Mouse (Mus musculus): ENCODE results near the gene Otud4. TPM values are rescaled to one million over a fixed set of nuclear protein-coding genes. Genes with fewer than 3 reads are reported as not detected.
"Not testable (repeated sequence)": the region's sequence is repeated elsewhere in the genome, so short reads cannot be mapped to it uniquely, and the experiment has no call there.

Otud4 gene
- polyA plus RNA-seq (2015; fragmentation: Nextera tagmentation; extraction: Ambion mirVana): 11.8 and 14.4 TPM in 2 replicates

DNA sequence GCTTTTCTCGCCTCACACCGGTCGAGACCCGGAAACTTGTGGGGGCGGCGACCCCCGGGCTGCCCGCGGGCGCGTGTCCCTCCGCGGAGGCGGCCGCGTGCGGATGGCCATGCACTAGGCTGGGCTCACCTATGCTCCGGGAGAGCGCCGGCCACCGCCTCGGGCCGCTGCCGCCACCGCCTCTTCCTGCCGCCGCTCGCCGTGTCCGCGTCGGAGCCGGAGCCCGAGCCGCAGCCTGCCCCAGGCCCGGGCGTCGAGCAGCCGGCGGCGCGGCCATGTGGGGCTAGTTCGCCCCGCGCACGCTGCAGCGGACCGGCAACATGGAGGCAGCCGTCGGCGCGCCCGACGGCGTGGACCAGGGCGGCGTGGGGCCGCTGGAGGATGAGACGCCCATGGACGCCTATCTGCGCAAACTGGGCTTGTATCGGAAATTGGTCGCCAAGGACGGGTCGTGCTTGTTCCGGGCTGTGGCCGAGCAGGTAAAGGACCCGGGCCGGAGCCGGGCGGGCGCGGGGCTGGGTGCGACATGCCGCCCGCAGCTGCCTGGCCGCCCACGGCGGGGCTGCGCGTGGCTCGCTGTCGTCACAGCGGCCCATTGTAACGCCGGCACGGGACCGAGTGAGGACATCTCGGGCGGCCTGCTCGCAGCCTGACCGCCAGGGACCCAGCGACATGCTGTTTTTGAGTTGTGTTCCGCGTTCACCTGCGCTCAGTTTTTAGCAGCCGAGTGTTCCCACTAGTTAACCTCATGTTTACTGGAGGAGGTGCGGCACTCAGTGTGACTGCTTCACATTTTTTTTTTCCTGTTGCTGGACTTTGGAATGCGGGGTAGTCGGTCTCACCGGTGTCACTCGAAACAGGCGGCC lies at the start of gene Otud4:
Gene Otud4 (plus strand): TSS at position 33 of the 866 bp plus-strand sequence.
- under 1% methylated on average over 95 of the region's 103 CpGs for WGBS
- H3K9ac ChIP-seq (ENCODE audit: low read length): peak within 1 kb of the TSS; percentile 89
- ATAC-seq (replicated peaks; ENCODE audit: extremely low read depth, insufficient read depth, low FRiP score): peak; percentile 47
- peak within 1 kb of the TSS; percentile 98 for H3K27ac ChIP-seq (ENCODE audit: low read length)
- peaks cover 24% of the 10 kb centered on the region for H3K4me1 ChIP-seq (ENCODE audit: control insufficient read depth, insufficient read depth, low read length)
- H3K4me2 ChIP-seq (ENCODE audit: low read depth, low read length): peak within 1 kb of the TSS; percentile 81
- H3K27me3 ChIP-seq (ENCODE audit: control insufficient read depth, insufficient read depth, low read length): no peaks in the 10 kb centered on the region
- H3K4me3 ChIP-seq (ENCODE audit: low read length): peak within 1 kb of the TSS; percentile 83
- 0 out of 2 replicates have a peak, but pooled peaks cover 2% of the 10 kb centered on the region for H3K9me3 ChIP-seq (replicated peaks; ENCODE audit: control insufficient read depth, low read length)
- no peaks in the 10 kb centered on the region for H3K36me3 ChIP-seq (ENCODE audit: control insufficient read depth, insufficient read depth)

- Histone ChIP-seq H3K27ac (ENCODE audit: low read length) (no peak overlapping the region), H3K4me1 (ENCODE audit: control insufficient read depth, insufficient read depth, low read length) (peaks cover 7% of the 10 kb centered on the region; the same call in 1 of the 2 replicates), H3K27me3 (ENCODE audit: control insufficient read depth, insufficient read depth, low read length) (no peaks in the 10 kb centered on the region), H3K9me3 (replicated peaks; ENCODE audit: control insufficient read depth, low read length) (no peaks in the 10 kb centered on the region), H3K4me3 (ENCODE audit: low read length) (no peak overlapping the region), H3K9ac (ENCODE audit: low read length) (no peak overlapping the region), H3K36me3 (ENCODE audit: control insufficient read depth, insufficient read depth) (no peaks in the 10 kb centered on the region), H3K4me2 (ENCODE audit: low read depth, low read length) (no peak overlapping the region)
- no peak for ATAC-seq (replicated peaks; ENCODE audit: extremely low read depth, insufficient read depth, low FRiP score)
- 82% methylated on average over 1 of the region's 1 CpGs for WGBS
Observed at GRCm38 (mm10) chr8:79600962-79601361, 38.5 kb upstream of the Otud4 start.

- not testable (repeated sequence) for H3K27me3 ChIP-seq (ENCODE audit: control insufficient read depth, insufficient read depth, low read length); H3K4me1 ChIP-seq (ENCODE audit: control insufficient read depth, insufficient read depth, low read length)
Observed at GRCm38 (mm10) chr8:79603204-79603603, 36.2 kb upstream of the Otud4 start.

GRCm38 (mm10) chr8:79606225-79606624 lies 33.2 kb upstream of the Otud4 start:
- H3K4me1 ChIP-seq (ENCODE audit: control insufficient read depth, insufficient read depth, low read length): peaks cover 3% of the 10 kb centered on the region; the same call in 1 of the 2 replicates
- H3K9me3 ChIP-seq (replicated peaks; ENCODE audit: control insufficient read depth, low read length): peaks cover 3% of the 10 kb centered on the region; the same call in 1 of the 2 replicates
- ATAC-seq (replicated peaks; ENCODE audit: extremely low read depth, insufficient read depth, low FRiP score): no peak
- no peaks in the 10 kb centered on the region for H3K27me3 ChIP-seq (ENCODE audit: control insufficient read depth, insufficient read depth, low read length)
- H3K4me3 ChIP-seq (ENCODE audit: low read length): no peak overlapping the region
- H3K36me3 ChIP-seq (ENCODE audit: control insufficient read depth, insufficient read depth): no peaks in the 10 kb centered on the region
- H3K9ac ChIP-seq (ENCODE audit: low read length): no peak overlapping the region
- no peak overlapping the region for H3K27ac ChIP-seq (ENCODE audit: low read length)
- no peak overlapping the region for H3K4me2 ChIP-seq (ENCODE audit: low read depth, low read length)

More at GRCm38 (mm10) chr8:79603204-79603603, 36.2 kb upstream of the Otud4 start:
- WGBS: 47% methylated on average over 2 of the region's 2 CpGs
- H3K9me3 ChIP-seq (replicated peaks; ENCODE audit: control insufficient read depth, low read length); H3K4me3 ChIP-seq (ENCODE audit: low read length); H3K4me2 ChIP-seq (ENCODE audit: low read depth, low read length); H3K27ac ChIP-seq (ENCODE audit: low read length); H3K36me3 ChIP-seq (ENCODE audit: control insufficient read depth, insufficient read depth); H3K9ac ChIP-seq (ENCODE audit: low read length); ATAC-seq (replicated peaks; ENCODE audit: extremely low read depth, insufficient read depth, low FRiP score): not testable (repeated sequence)

DNA sequence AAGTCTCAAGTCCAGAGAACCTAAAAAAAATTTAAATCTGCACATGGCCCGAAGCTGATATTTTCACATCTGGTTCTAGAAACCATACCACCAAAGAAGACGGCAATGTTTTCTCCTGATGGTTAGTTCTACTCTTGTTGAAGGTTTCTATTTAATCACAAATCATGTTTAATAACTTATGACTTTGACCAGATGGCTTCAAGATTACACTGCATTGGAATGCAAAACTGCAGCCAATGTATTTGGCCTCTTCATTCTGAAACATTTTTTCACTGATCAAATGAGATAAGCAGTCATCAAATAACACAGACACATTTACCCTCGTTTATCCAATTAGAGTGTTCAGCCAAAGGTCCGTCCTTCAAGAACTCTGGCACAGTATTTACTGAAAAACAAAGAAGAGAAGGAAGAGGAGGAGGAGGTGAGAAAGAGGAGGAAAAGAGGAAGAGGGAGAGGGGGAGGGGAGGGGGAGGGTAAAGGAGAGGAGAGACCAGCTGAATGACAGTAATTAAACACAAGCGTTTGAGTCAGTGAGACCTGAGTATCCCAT lies 32.6 kb upstream of the Otud4 start:
- WGBS: 65% methylated on average over 5 of the region's 5 CpGs
- Histone ChIP-seq H3K27me3 (ENCODE audit: control insufficient read depth, insufficient read depth, low read length) (no peaks in the 10 kb centered on the region), H3K27ac (ENCODE audit: low read length) (no peak overlapping the region), H3K9me3 (replicated peaks; ENCODE audit: control insufficient read depth, low read length) (peaks cover 3% of the 10 kb centered on the region; the same call in 1 of the 2 replicates), H3K4me1 (ENCODE audit: control insufficient read depth, insufficient read depth, low read length) (peaks cover 3% of the 10 kb centered on the region; the same call in 1 of the 2 replicates), H3K9ac (ENCODE audit: low read length) (no peak overlapping the region), H3K36me3 (ENCODE audit: control insufficient read depth, insufficient read depth) (no peaks in the 10 kb centered on the region), H3K4me3 (ENCODE audit: low read length) (no peak overlapping the region), H3K4me2 (ENCODE audit: low read depth, low read length) (no peak overlapping the region)
- ATAC-seq (replicated peaks; ENCODE audit: extremely low read depth, insufficient read depth, low FRiP score): no peak

DNA sequence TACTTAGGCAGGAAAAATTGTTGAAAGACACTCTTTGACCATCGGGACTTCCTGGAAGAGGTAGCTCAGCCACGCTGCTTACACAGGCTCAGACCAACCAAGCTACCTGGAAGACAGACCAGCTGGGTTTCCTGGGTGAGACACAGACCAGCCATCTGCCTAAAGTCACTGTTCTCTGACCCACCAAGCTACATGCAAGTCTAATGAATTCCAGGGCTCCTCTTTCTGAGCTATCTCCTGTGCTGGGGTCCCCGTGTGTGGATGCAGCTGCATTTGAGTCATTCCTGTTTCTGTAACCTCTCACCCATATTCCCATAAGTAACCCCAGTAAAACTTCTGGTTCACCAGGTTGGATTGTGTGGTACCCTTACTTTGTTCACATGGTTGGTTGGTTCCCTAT lies 30.7 kb upstream of the Otud4 start:
- H3K4me2 ChIP-seq (ENCODE audit: low read depth, low read length): no peak overlapping the region
- H3K9ac ChIP-seq (ENCODE audit: low read length): no peak overlapping the region
- H3K4me3 ChIP-seq (ENCODE audit: low read length): no peak overlapping the region
- no peak overlapping the region for H3K27ac ChIP-seq (ENCODE audit: low read length)
- ATAC-seq (replicated peaks; ENCODE audit: extremely low read depth, insufficient read depth, low FRiP score): no peak
- no peaks in the 10 kb centered on the region for H3K36me3 ChIP-seq (ENCODE audit: control insufficient read depth, insufficient read depth)
- H3K4me1 ChIP-seq (ENCODE audit: control insufficient read depth, insufficient read depth, low read length): peaks cover 15% of the 10 kb centered on the region
- H3K9me3 ChIP-seq (replicated peaks; ENCODE audit: control insufficient read depth, low read length): peaks cover 3% of the 10 kb centered on the region; the same call in 1 of the 2 replicates
- WGBS: 63% methylated on average over 3 of the region's 3 CpGs
- H3K27me3 ChIP-seq (ENCODE audit: control insufficient read depth, insufficient read depth, low read length): no peaks in the 10 kb centered on the region

DNA sequence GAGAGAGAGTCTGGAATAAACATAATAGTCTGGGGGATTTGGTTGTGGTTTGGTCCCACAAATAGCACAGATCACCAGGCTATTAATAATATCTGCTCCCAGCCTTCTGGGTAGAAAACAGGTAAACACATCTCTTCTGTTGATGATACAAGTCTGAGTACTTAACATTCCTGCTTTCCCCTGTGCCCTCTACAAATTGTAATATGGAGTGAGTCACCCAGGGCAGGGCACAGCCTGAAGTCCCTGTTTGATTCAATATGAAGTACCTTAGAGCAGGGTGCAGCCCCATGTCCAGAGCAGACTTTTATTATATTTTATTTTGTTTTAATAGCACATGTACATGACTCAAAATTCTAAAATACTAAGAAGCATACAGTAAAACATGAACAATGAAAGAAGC lies 29.1 kb upstream of the Otud4 start:
- Histone ChIP-seq H3K27me3 (ENCODE audit: control insufficient read depth, insufficient read depth, low read length) (no peaks in the 10 kb centered on the region), H3K36me3 (ENCODE audit: control insufficient read depth, insufficient read depth) (no peaks in the 10 kb centered on the region), H3K4me3 (ENCODE audit: low read length) (no peak overlapping the region), H3K27ac (ENCODE audit: low read length) (peak overlapping the region; percentile 25; the same call in 1 of the 2 replicates), H3K4me2 (ENCODE audit: low read depth, low read length) (no peak overlapping the region), H3K9ac (ENCODE audit: low read length) (no peak overlapping the region), H3K9me3 (replicated peaks; ENCODE audit: control insufficient read depth, low read length) (peaks cover 3% of the 10 kb centered on the region; the same call in 1 of the 2 replicates), H3K4me1 (ENCODE audit: control insufficient read depth, insufficient read depth, low read length) (peaks cover 15% of the 10 kb centered on the region)
- ATAC-seq (replicated peaks; ENCODE audit: extremely low read depth, insufficient read depth, low FRiP score): no peak

- H3K9me3 ChIP-seq (replicated peaks; ENCODE audit: control insufficient read depth, low read length): no peaks in the 10 kb centered on the region
- H3K9ac ChIP-seq (ENCODE audit: low read length): no peak overlapping the region
- H3K4me2 ChIP-seq (ENCODE audit: low read depth, low read length): no peak overlapping the region
Observed at GRCm38 (mm10) chr8:79612298-79612697, 27.1 kb upstream of the Otud4 start.

DNA sequence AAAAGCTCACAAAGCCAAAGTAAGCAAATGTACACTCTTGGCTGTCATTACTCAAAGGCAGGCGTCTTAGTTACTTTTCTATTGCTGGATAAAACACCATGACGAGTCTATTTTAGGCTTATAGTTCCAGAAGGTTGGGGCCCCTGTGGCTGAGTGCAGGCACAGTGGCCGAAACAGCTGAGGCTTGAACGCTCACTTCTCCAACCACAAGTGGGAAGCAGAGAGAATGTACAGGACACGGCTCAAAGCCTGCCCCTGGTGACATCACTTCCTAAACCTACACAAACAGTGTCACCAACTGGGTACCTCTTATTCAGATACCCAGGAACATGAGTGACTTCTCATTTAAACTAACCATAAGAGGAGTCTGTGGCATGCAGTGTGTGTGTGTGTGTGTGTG lies 26.5 kb upstream of the Otud4 start:
- H3K36me3 ChIP-seq (ENCODE audit: control insufficient read depth, insufficient read depth): no peaks in the 10 kb centered on the region
- peaks cover 15% of the 10 kb centered on the region for H3K4me1 ChIP-seq (ENCODE audit: control insufficient read depth, insufficient read depth, low read length)
- 6% methylated on average over 5 of the region's 5 CpGs for whole genome bisulfite sequencing
- H3K4me3 ChIP-seq (ENCODE audit: low read length): no peak overlapping the region
- H3K27me3 ChIP-seq (ENCODE audit: control insufficient read depth, insufficient read depth, low read length): no peaks in the 10 kb centered on the region
- H3K27ac ChIP-seq (ENCODE audit: low read length): peak overlapping the region; percentile 84
- H3K9ac ChIP-seq (ENCODE audit: low read length): peak overlapping the region; percentile 34; the same call in 1 of the 2 replicates
- no peaks in the 10 kb centered on the region for H3K9me3 ChIP-seq (replicated peaks; ENCODE audit: control insufficient read depth, low read length)
- peak overlapping the region; percentile 20; the same call in 1 of the 2 replicates for H3K4me2 ChIP-seq (ENCODE audit: low read depth, low read length)
- peak; percentile 81 for ATAC-seq (replicated peaks; ENCODE audit: extremely low read depth, insufficient read depth, low FRiP score)

More at GRCm38 (mm10) chr8:79612298-79612697, 27.1 kb upstream of the Otud4 start:
- Histone ChIP-seq H3K4me1 (ENCODE audit: control insufficient read depth, insufficient read depth, low read length) (peaks cover 15% of the 10 kb centered on the region), H3K27ac (ENCODE audit: low read length) (peak overlapping the region; percentile 84), H3K36me3 (ENCODE audit: control insufficient read depth, insufficient read depth) (no peaks in the 10 kb centered on the region), H3K4me3 (ENCODE audit: low read length) (no peak overlapping the region), H3K27me3 (ENCODE audit: control insufficient read depth, insufficient read depth, low read length) (no peaks in the 10 kb centered on the region)
- ATAC-seq (replicated peaks; ENCODE audit: extremely low read depth, insufficient read depth, low FRiP score): no peak
- 61% methylated on average over 6 of the region's 6 CpGs for WGBS

All from heart, embryonic 16.5 days (tissue).